Mouse (Mus musculus): ENCODE measurements around the gene Trim62.

Gene Trim62

GRCm38 (mm10) chr4:128959676-128960075, 76.3 kb downstream of the Trim62 start:
- DNase-seq (ENCODE audit: low read depth, low spot score): no peak
